Mouse (Mus musculus): ENCODE measurements around the gene Suco.

GRCm38 (mm10) chr1:161917940-161918484, 41.5 kb upstream of the Suco start:
- TF ChIP-seq GATA1 (IDR thresholded peaks at IDR 0.05; ENCODE audit: low read length) (no peak), TAL1 (IDR thresholded peaks at IDR 0.05; ENCODE audit: low read length) (no peak)
